Mouse (Mus musculus) gonadal fat pad, adult 2 months (tissue): ENCODE measurements around the gene Tm9sf2. TPM values are rescaled to one million over a fixed set of nuclear protein-coding genes. Genes with fewer than 3 reads are reported as not detected.
"Not testable (repeated sequence)": the region's sequence is repeated elsewhere in the genome, so short reads cannot be mapped to it uniquely, and the experiment has no call there.

Experiments used
- DNase-seq: peaks from one replicate; pipeline ENCODE4 v3.0.0-alpha.2; 2012; ENCODE audit warnings: low read depth
- polyA plus RNA-seq: library from polyadenylated mRNA; depleted of rRNA; stranded (reverse); fragments of >200 nt; gene quantifications from 2 replicates; pipeline ENCODE4 v1.2.3, GENCODE M21; 2012

Gene Tm9sf2
- polyA plus RNA-seq, 1 experiment: 113 TPM

DNA sequence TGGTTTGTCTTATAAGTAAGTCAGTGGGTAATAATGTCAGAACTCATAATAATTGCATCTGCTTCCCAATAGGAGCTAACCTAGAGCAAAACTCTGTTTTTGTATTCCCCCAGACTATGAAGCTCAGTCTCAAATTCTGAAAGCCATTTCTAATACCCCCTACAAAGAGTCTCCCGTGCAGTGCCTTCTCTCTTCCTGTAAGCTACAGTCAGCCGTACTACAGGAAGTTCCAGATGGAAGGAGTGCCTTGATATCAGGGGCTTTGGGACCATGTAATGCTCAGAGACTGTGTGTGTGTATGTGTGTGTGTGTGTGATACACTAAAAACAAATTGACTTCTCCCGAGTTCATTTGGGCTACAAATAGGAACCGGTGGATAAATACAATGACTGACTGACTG is 7.3 kb upstream of the Tm9sf2 start:
- no peak for DNase-seq

DNA sequence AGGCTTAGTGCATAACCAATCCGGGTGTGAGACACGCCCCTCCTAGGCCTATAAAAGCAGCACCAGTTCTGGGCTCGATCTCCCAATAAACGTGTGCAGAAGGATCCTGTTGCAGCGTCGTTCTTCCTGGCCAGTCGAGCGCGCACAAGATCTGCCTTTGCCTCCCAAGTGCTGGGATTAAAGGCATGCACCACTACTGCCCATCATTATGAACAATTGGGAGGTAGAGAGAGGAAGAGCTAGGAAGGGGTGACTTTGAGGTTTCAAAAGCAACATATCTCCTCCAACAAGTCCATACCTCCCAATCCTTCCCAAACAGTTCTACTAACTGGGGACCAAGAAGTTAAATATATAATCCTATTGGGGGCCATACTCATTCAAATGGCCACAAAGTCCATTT is 4.9 kb upstream of the Tm9sf2 start:
- not testable (repeated sequence) for DNase-seq

DNA sequence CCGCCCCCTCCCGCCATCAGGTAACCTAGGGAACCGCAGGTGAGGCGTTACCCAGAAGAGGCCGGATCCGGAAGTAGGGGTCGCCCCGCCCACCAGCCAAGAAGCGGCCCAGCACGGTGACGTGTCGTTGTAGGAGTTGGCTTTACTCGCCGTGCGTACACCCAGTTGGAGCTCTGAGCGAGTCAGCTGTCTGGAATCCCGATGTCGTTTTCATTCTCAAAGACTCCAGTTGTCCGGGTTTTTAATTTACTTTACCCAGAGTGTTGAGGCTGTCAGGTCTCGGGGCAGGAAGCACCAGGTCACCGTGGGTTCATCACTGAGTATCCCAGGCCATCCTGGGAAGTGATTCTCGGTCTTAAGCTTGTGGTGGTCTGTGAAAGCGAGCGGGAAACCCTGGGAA is 2.0 kb upstream of the Tm9sf2 start:
- peak; percentile 37 for DNase-seq

DNA sequence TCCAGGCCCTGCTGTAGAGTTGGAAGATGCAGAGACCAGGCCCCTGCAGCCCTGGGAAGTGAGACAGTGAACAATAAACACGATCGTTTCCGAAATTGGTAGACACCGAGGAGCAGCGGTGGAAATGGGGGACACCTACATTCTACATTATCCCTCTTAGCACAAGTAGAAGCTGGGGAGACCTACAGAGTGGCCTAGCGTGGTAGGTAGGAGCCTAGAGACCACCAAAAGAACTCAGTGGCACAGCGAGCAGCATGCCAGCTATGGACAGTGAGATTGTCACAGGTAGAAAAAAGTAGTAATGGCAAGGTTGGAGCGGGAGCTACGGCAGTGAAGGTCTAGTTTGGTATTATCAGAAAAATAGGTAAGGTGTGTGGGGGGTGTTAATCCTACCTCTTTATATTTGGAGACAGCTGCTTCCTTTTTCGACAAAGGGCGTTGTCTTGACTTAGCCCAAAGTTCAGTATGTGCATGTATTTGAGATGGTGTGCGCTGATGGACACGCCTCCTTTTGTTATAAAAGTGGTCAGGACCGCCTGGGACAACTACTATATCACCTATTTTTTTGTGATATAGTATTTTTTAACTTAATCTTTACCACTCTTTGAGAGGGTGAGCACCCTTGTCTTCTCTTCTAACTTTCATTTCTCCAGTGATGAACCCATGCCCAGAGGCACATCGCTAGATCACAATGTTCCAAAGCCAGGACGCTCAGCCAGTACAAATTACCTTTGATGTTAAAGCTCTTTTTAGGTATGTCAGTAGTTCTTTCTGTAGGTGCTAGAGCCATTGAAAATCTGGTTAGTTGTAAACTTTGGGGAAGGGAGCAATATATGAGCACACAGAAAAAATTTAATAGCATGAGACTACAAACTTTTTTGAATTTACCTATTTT is 1.2 kb upstream of the Tm9sf2 start:
- DNase-seq: no peak

DNA sequence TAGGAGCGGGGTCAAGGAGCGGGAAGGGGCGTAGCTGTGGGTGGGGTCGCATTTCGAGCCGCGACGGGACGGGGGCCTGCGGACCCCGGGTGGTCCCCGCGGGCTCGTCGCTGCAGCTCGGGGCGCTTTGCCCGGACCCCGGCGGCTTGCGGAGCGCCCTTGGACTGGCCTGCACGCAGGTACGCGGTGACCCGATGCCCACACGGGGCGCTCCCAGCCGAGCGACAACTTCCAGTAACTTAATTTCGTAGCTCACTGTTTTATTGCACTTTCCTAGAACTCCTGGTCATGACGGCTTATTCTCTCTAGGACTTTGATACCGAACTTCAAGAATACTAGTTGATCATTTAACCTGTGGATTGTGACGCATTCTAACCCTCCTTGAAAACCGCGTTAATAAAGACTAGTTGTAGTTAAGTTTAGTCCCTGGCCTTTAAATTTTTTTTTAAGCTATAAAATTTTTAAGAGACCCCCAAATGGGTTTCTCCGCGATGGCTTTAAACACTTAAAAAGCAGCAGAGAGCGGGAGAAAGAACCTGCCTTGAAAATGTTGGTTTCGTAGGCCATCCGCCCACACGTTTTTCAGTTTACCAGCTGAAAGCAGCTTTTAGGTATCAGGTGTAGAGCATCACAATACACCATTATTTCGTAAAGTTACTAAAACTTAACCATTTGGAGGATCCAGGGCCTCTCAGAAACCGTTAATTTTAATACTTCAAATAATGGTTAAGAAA is 810 bp downstream of the Tm9sf2 start:
- DNase-seq: no peak

DNA sequence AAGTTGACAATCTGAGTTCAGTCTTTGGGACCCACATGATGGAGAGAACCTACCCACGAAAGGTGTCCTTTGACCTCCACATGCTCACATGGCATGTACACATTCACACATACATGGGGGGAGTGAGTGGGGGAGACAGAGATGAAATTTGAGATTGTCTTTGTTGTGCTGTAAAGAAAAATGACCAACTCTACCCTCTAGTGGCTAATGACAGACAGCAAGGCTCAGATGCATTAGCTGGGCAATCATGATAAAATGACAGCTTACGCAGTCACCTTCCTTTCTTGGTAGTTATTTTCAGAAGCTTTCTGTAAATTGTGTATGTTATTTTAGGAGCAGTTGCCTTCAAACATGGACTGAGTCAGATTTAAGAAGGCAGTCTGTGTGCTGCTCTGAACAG is 4.8 kb downstream of the Tm9sf2 start:
- DNase-seq: no peak

DNA sequence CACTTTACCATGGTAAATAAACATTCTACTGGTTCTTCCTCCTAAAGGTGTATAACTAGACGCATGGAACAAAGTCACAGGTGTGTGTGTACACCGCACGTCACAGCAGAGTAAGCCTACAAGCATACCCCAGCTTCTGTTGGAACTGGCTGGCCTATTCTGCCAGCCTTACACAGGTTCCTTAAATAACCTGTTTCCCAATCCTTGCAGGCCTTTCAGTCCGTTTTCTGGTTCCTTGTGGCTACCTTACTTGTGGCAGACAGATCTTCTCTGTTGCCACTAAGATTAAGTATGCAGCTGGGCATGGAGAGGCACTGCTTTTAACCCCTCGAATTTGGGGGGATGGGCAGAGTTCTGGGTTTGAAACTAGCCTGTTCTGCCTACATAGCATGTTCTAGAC is 5.5 kb downstream of the Tm9sf2 start:
- DNase-seq: no peak

DNA sequence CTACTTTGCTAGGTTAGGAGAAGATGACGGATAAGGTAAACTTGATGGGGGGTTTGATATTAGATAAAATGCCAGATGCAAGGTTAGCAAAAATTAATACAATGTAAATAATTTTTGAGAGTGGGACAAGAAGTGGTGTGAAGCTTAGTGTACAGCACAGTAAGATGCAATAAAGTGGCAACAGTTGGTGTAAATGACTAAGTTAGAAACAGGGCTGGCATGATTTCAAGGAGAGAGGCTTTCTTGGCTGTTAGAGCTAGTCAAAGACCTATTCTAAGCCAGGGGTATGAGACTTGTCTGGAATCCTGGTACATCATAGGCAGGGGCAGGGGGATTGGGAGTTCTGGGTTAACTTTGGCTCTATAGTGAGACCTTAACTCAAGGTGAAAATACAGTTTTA is 9.4 kb downstream of the Tm9sf2 start:
- no peak for DNase-seq

DNA sequence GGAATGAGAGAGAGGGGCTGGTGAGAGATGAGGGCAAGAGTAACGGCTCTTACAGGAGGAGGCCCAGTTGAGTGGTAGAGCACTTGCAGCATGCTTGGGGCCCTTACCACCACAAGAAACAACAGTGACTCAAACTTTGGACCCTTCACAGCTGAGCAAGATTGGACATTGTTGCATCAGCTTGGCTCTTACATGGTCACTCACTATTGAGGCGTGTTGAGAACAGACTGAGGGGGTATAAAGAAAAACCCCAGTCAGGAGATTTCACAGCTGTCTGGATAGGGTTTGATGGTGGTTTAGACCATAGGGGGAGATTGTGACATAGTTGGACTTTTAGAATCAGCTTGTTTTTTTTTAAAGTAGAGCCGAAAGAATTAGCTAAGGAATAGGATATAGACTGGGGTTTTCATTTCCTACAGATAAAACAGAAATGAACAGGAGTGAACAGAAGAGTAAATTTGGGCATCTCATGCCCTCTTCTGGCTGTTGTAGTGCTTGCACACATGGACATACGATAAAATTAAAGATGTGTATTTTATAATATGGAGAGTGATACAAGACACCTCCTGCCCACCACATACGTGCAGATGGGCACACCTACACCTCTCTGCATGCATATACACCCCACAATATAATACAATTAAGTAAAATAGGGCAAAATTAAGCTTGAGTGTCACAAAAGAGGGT is 23.4 kb downstream of the Tm9sf2 start:
- no peak for DNase-seq

DNA sequence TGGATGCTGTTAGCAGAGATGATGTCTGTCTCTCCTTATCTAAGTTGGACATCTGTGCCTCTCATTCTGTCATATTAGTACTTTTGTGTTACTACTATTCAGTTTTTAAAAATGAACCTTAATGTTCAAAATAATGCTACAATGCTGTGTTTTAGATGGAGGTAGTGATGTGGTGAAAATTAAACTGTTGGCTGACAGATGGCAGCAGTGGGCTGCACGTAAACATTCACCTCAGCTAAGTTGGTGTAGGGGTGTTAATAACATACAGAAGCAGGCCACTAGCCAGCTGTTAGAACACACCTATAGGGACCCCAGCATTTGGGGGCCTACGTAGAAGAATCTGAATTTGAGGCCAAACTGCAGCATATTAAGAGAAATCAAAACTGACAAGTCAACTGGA is 24.8 kb downstream of the Tm9sf2 start:
- no peak for DNase-seq

DNA sequence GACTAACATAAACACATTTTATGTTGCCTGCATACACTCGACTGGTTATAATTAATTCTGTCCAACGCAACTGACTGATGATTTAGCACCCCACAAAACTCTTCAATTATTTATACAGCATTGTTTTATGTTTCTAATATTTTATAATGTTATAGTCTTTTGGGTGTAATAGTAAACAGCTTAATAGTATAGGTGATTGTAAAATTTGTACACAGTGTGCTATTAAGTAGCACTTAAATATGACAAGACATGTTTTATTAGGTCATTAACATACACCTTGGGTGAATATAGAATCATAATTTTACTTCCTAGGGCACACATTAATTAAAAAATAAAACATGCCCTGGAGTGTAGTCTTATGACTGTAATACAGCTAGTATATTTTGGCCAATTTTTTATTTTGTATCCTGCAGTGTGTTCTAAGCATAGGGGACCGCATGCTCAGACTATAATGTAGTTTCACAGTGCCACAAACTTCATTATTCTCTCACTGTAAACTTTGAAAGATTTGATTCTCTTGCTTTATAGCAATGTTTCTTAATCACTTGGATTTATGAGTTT is 29.6 kb downstream of the Tm9sf2 start:
- no peak for DNase-seq

DNA sequence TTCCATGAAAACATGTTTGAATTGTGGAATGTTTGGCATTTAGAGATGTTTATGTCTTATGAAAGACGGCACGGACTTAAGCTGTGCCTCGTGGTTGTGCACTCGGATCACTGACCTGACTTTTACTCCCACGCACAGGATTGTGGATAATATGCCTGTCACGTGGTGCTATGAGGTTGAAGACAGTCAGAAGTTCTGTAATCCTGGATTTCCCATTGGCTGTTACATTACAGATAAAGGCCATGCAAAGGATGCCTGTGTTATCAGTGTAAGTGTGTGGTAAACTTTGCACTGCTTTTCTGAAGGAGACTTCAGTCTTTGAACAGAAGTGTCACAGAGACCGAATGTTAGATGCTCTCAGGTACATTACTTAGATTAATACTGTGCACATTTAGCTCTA is 30.4 kb downstream of the Tm9sf2 start:
- no peak for DNase-seq

DNA sequence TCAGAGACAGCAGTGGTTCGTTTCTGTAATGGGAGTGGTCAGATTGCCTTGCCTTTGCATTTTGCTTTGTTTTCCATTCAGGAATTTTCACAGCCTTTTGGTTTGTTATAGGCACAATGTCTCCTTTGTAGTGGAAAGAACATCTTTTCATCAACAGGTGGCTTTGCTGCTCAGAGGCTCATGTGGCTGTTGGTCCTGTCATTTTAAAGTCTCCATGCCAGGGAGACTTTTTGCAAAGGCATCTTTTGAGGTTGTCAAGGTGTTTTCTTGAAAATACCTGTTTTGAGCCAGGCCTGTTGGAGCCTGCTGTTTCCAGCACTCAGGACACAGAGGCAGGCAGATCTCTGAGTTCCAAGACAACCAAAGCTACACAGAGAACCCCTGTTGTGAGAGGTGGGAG is 33.3 kb downstream of the Tm9sf2 start:
- no peak for DNase-seq

DNA sequence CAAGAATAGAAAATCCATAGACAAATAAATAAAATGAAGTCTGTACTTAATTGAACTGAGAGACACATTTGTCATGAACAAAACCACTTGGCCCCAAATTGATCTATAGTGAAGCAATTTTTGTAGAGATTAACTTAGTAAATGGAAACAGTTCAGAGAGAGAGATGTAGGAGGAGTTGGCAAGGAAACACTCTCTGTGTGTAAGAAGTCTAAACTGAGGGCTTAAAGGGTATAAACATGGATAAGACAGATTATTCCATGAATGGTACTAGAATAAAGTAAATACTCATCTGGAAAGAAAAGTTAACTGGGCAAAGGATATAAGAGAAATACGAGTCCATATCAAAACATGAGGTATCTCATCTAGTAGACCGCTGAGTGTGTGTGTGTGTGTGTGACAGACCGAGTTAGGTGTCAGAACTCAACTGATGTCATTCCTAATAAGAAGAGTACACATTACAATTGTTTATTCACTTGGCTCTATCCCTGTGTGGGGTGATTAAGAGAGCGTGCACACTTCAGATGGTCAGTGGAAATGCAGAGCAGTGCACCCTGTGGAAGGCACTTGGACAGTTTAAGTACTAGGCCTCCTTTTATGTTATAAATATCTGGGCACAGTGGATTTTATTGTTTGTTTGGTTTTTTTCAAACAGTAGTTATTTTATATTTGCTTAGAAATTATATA is 36.9 kb downstream of the Tm9sf2 start:
- DNase-seq: no peak

DNA sequence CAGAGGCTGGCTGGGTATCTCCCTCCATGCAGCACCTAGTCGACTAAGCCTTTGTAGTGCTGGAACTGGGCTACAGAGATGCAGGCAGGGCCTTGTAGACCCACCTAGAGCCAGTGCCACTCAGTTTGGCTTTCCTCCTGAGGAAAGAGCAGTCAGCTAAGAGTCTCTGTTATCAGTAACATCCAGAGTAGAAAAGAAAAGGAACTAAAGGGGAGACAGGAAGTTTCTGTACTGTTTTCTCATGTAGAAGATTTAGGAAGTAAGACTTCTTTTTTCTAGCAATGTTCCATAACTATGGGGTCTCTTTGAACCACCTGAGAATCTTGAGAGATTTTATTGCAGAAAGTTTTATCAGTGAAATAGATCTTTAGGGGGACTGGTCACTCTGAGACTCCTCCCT is 38.5 kb downstream of the Tm9sf2 start:
- DNase-seq: no peak

DNA sequence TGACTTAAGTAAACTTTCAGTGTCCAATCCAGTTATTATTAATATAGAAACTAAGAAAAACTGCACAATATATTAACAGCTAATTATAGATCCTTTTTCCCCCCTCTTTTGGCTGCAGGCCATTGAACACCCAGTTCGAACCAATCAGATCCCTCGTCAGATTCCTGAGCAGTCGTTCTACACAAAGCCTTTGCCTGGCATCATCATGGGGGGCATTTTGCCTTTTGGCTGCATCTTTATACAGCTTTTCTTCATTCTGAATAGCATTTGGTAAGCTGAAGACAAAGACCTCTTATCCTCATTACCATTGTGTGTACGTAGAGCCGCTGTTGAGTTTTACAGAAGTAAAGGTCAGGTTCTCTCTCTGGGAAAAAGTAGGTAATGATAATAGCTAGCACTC is 43.8 kb downstream of the Tm9sf2 start:
- DNase-seq: no peak

DNA sequence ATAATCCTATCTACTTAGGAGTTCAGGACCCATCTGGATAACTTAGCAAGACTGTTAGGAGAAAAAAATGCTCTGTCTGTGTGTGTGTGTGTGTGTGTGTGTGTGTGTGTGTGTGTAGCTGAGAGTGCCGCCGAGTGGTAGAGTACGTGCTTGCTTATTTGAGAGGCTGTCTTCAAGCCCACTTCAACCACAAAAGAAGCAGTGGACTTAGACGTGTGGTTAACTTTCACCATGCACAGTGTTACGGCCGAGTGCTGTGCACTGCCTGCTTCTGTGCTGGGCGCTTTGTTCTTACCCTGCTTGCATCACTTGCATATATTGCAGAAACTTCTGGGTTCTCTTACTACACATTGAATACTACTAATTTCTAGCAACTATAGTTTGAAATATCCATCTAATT is 50.9 kb downstream of the Tm9sf2 start:
- DNase-seq: no peak

DNA sequence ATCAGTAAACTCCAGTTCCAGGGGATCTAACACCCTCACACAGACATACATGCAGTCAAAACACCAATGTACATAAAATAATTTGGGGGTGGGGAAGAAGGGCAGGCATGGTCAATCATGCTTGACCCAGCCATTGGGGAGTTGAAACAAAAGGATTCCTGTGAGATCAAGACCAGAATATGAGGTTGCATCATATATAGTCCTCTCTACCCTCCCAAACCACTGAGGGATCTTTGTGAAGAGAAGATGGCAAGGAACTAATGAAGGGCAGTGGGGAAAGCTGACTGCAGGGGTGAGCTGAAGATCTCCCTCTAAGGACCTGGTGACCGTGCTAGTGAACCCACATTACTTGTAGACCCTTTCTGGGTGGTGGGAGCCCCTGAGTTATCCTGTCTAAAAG is 54.1 kb downstream of the Tm9sf2 start:
- DNase-seq: no peak

DNA sequence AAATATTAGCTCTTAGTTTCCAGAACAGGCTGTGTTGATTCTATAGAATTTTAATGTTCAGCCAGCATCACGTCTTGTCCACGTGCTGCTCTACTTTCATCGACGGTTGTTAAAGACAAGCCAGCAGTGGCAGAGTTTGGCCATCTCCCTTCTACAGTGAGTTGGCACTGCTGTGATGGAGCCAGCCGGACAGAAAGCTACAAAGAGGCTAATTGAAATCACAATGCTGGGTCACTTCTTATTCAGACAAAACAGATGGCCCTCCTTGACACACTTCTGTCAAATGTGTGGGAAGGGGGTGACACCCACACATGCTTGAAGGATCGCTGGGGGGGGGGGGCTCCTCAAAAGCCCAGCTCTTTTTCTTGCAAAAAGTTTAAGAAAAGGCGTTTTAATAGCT is 62.1 kb downstream of the Tm9sf2 start:
- no peak for DNase-seq

DNA sequence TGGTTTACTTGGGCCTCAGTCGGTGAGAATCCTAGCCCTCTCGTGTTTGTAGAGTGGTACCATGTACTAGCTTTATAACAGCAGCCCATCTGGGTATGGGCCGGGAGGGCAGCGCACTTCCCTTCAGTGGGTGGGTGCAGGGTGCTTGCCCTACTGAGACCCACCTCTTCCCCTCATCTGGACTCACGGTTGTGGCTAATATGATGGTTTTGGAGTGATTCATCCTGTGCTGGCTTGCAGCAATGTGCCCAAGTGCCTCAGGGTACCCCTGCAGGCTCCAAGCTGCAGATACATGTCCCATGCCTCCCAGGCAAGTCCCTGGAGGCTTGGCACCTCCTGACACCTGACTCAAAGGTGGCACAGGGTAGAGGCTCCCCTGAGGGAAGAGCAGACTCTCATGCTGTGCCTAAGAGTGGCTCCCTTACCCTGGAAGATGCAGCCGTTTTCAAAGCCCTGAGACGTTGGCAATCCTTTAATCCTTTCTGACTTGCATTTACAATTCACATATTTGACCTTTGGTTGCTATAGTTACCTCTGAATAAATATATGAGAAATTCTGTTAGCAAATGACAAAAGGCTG is 63.5 kb downstream of the Tm9sf2 start:
- no peak for DNase-seq

DNA sequence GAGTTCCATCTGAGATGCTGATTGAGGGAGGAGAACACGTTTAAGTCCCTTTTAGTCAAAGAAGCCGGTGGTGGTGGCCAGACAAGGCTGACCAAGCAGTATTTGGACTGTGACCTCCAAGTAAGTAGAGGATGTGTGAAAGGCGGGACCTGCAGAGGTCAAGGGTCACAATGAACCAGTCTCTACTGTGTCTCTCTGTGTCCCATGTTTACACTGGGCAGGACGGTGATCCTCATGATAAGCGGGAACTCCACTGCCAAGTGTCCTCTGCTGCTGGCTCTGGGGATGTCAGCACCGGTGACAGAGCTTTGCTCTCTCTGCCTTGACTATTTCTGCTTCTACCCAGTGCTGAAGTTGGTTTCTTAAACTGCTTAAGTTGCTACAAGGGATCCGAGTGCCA is 64.2 kb downstream of the Tm9sf2 start:
- DNase-seq: no peak
